Mouse (Mus musculus) myocyte (in vitro differentiated cells): Measurements from ENCODE around the gene Aimp1. TPM values are rescaled to one million over a fixed set of nuclear protein-coding genes. Genes with fewer than 3 reads are reported as not detected.

ENCODE experiments used
- H3K27me3 ChIP-seq: one replicate; pipeline ENCODE4 v1.6.1; 2011; ENCODE audit not compliant: control insufficient read depth, insufficient read depth, insufficient read length
- H3K36me3 ChIP-seq: one replicate; pipeline ENCODE4 v1.6.1; 2011; ENCODE audit not compliant: control insufficient read depth, insufficient read depth
- H3K4me2 ChIP-seq: one replicate; pipeline ENCODE4 v1.6.1; 2011; ENCODE audit warnings: low read depth, control low read depth
- H3K4me3 ChIP-seq: one replicate; pipeline ENCODE4 v1.5.1; 2011; ENCODE audit warnings: mild to moderate bottlenecking, control low read depth, moderate library complexity
- H3K79me2 ChIP-seq: one replicate; pipeline ENCODE4 v1.6.1; 2011; ENCODE audit not compliant: control insufficient read depth, insufficient read depth
- H3ac ChIP-seq: one replicate; pipeline ENCODE4 v1.6.1; 2011; ENCODE audit not compliant: control insufficient read depth, insufficient read length
- CEBPB ChIP-seq: IDR thresholded peaks from 2 replicates; pipeline ENCODE4 v1.6.1; 2011; ENCODE audit warnings: mild to moderate bottlenecking, moderate library complexity; ENCODE audit not compliant: poor library complexity, insufficient read depth, severe bottlenecking
- E2F4 ChIP-seq: IDR thresholded peaks from one replicate; pipeline ENCODE4 v1.6.1; 2011; ENCODE audit warnings: mild to moderate bottlenecking, control low read depth, moderate library complexity; ENCODE audit not compliant: insufficient read depth
- MAX ChIP-seq: IDR thresholded peaks from one replicate; pipeline ENCODE4 v1.6.1; 2011; ENCODE audit warnings: low read depth, mild to moderate bottlenecking, control low read depth
- MYOD1 ChIP-seq, 3 experiments: IDR thresholded peaks; one replicate each; pipeline ENCODE4 v1.6.1; 2011; ENCODE audit warnings: control low read depth in 2 of 3, low read depth in 2 of 3, mild to moderate bottlenecking in 2 of 3, moderate library complexity in 1 of 3; ENCODE audit not compliant: insufficient read length in 2 of 3, control insufficient read depth in 1 of 3
- MYOG ChIP-seq, 3 experiments: IDR thresholded peaks; one replicate each; pipeline ENCODE4 v1.6.1; 2011; ENCODE audit warnings: control low read depth in 2 of 3, low read depth in 2 of 3, mild to moderate bottlenecking in 2 of 3; ENCODE audit not compliant: insufficient read length in 2 of 3, control insufficient read depth in 1 of 3, insufficient read depth in 1 of 3
- POLR2A ChIP-seq: IDR thresholded peaks from one replicate; pipeline ENCODE4 v1.6.1; 2011; ENCODE audit warnings: low read depth, mild to moderate bottlenecking, control low read depth, moderate library complexity; ENCODE audit not compliant: insufficient read length
- POLR2AphosphoS2 ChIP-seq: IDR thresholded peaks from one replicate; pipeline ENCODE4 v1.6.1; 2011; ENCODE audit warnings: low read depth, control low read depth; ENCODE audit not compliant: insufficient read length
- REST ChIP-seq: IDR thresholded peaks from one replicate; pipeline ENCODE4 v1.6.1; 2011; ENCODE audit warnings: mild to moderate bottlenecking, control low read depth, moderate library complexity; ENCODE audit not compliant: insufficient read depth, insufficient read length
- SRF ChIP-seq: IDR thresholded peaks from one replicate; pipeline ENCODE4 v1.6.1; 2011; ENCODE audit warnings: low read depth; ENCODE audit not compliant: control insufficient read depth, insufficient read length
- TCF12 ChIP-seq: IDR thresholded peaks from one replicate; pipeline ENCODE4 v1.6.1; 2011; ENCODE audit warnings: mild to moderate bottlenecking, control low read depth; ENCODE audit not compliant: poor library complexity, insufficient read depth, severe bottlenecking
- TCF3 ChIP-seq: IDR thresholded peaks from one replicate; pipeline ENCODE4 v1.6.1; 2011; ENCODE audit warnings: low read depth, control low read depth; ENCODE audit not compliant: insufficient read length
- USF1 ChIP-seq: IDR thresholded peaks from one replicate; pipeline ENCODE4 v1.6.1; 2011; ENCODE audit warnings: low read depth, mild to moderate bottlenecking, control low read depth, moderate library complexity
- polyA plus RNA-seq: library from polyadenylated mRNA; unstranded; fragments of >200 nt; fragmentation: generic; extraction: Trizol; gene quantifications from one replicate; pipeline ENCODE4 v1.2.1, GENCODE M21; 2012; ENCODE audit warnings: missing spikeins

The Aimp1 gene
- polyA plus RNA-seq: 109 TPM

- peak within 1 kb of the TSS; percentile 93 for H3K4me2 ChIP-seq
- H3K4me3 ChIP-seq: peak within 1 kb of the TSS; percentile 100
- TF ChIP-seq MYOD1 (IDR thresholded peaks at IDR 0.05; ENCODE audit: control insufficient read depth in 1 of 3, insufficient read length in 2 of 3, low read depth in 2 of 3): peak in 1 of 3 experiments; percentile 0
- no peak for TF ChIP-seq TCF3
These were observed at the start of gene Aimp1 for GRCm38 (mm10) chr3:132684231-132684928. Aimp1 (minus strand) TSS chr3:132684370.

DNA sequence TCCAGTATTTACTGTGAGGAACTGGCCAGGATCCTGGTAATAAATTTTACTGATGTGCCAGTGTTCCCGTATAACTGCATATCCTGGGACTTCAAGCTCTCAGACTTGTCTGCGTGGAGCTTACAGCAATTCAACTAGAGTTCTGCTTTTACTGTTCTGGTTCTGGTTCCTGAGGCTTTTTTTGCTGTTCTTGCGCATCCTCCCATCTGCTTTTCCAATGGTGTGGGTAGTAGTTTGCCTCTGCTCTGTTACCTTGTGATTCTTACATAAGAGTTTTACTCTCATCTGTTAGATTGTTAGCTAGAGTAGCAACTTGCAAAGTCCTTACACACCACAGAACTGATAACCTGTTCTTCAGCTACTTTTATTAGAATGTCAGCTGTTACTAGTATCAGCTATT lies 40.2 kb upstream of the Aimp1 start:
- H3K4me2 ChIP-seq: no peak overlapping the region
- H3K4me3 ChIP-seq: no peak overlapping the region
- no peak overlapping the region for H3ac ChIP-seq
- no peak for TF ChIP-seq POLR2AphosphoS2
- no peak for TF ChIP-seq MYOD1 (IDR thresholded peaks at IDR 0.05; ENCODE audit: control insufficient read depth in 1 of 3, insufficient read length in 2 of 3, low read depth in 2 of 3)
- TF ChIP-seq MYOG (IDR thresholded peaks at IDR 0.05; ENCODE audit: control insufficient read depth in 1 of 3, insufficient read depth in 1 of 3, insufficient read length in 2 of 3, low read depth in 2 of 3): no peak
- TF ChIP-seq CEBPB: no peak
- no peak for TF ChIP-seq POLR2A
- TF ChIP-seq E2F4: no peak
- no peak for TF ChIP-seq REST
- TF ChIP-seq TCF3: no peak
- TF ChIP-seq MAX: no peak
- TF ChIP-seq TCF12: no peak
- TF ChIP-seq SRF: no peak
- H3K27me3 ChIP-seq: no peaks in the 10 kb centered on the region
- H3K36me3 ChIP-seq: peaks cover 17% of the 10 kb centered on the region
- no peaks in the 10 kb centered on the region for H3K79me2 ChIP-seq

More at GRCm38 (mm10) chr3:132684231-132684928, at the start of gene Aimp1:
- Histone ChIP-seq H3K27me3 (no peaks in the 10 kb centered on the region), H3K36me3 (peaks cover 12% of the 10 kb centered on the region), H3K79me2 (peaks cover 60% of the 10 kb centered on the region), H3ac (peak within 1 kb of the TSS; percentile 70)

DNA sequence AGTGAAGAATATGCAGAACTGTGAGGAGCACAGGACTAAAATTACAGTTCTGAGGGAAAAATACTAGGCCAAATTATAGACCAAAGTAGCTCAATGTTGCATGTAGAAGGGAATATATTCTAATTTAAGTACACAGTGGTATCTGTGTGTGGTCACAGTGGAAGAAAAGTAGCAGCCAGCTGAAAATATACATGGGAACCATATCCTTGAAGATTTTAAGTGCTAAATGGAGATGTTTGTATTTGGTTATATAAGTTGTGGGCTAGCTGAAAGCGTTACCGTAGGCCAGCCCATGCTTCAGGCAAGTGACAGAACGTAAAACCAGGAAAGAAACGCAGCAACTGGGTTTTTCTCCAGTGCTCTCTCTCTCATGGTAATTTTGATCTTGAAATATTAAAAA lies 33.1 kb upstream of the Aimp1 start:
- no peaks in the 10 kb centered on the region for H3K27me3 ChIP-seq
- TF ChIP-seq E2F4: no peak
- TF ChIP-seq POLR2A: no peak
- no peak for TF ChIP-seq USF1
- TF ChIP-seq CEBPB: no peak
- no peak for TF ChIP-seq SRF
- no peak for TF ChIP-seq MYOG (IDR thresholded peaks at IDR 0.05; ENCODE audit: control insufficient read depth in 1 of 3, insufficient read depth in 1 of 3, insufficient read length in 2 of 3, low read depth in 2 of 3)
- TF ChIP-seq MAX: no peak
- no peak overlapping the region for H3K4me3 ChIP-seq
- peaks cover 10% of the 10 kb centered on the region for H3K36me3 ChIP-seq
- H3ac ChIP-seq: no peak overlapping the region
- no peaks in the 10 kb centered on the region for H3K79me2 ChIP-seq
- H3K4me2 ChIP-seq: no peak overlapping the region

- H3K4me2 ChIP-seq: no peak overlapping the region
- no peak for TF ChIP-seq CEBPB
- no peak for TF ChIP-seq MYOG (IDR thresholded peaks at IDR 0.05; ENCODE audit: control insufficient read depth in 1 of 3, insufficient read depth in 1 of 3, insufficient read length in 2 of 3, low read depth in 2 of 3)
- TF ChIP-seq USF1: no peak
- TF ChIP-seq TCF3: no peak
- TF ChIP-seq MAX: no peak
- no peak for TF ChIP-seq REST
- no peak for TF ChIP-seq E2F4
- TF ChIP-seq TCF12: no peak
- TF ChIP-seq MYOD1 (IDR thresholded peaks at IDR 0.05; ENCODE audit: control insufficient read depth in 1 of 3, insufficient read length in 2 of 3, low read depth in 2 of 3): no peak
- TF ChIP-seq SRF: no peak
- no peak for TF ChIP-seq POLR2AphosphoS2
- TF ChIP-seq POLR2A: no peak
- no peak overlapping the region for H3ac ChIP-seq
- no peaks in the 10 kb centered on the region for H3K79me2 ChIP-seq
- peaks cover 6% of the 10 kb centered on the region for H3K36me3 ChIP-seq
- no peaks in the 10 kb centered on the region for H3K27me3 ChIP-seq
- no peak overlapping the region for H3K4me3 ChIP-seq
These were observed 29.7 kb upstream of the Aimp1 start for GRCm38 (mm10) chr3:132713913-132714312.

- Histone ChIP-seq H3K4me3 (no peak overlapping the region), H3ac (no peak overlapping the region), H3K4me2 (no peak overlapping the region), H3K79me2 (no peaks in the 10 kb centered on the region), H3K27me3 (no peaks in the 10 kb centered on the region), H3K36me3 (no peaks in the 10 kb centered on the region)
- TF ChIP-seq CEBPB (no peak), SRF (no peak), POLR2A (no peak), REST (no peak), USF1 (no peak), POLR2AphosphoS2 (no peak)
These were observed 22.8 kb upstream of the Aimp1 start for GRCm38 (mm10) chr3:132706977-132707376.
